Comparison of ENCODE assay signal across 12 mouse cellular contexts in genomic region chr11:108948931-108949330, GRCm38 (mm10). TPM values are rescaled to one million over a fixed set of nuclear protein-coding genes. Genes with fewer than 3 reads are reported as not detected.
DNase-seq lines count a peak whose midpoint lies in the region; ATAC-seq and TF ChIP-seq lines count a peak whose summit lies in the region.
"Had no signal": no experiment of that assay in that cellular context is flagged by ENCODE, and none has a peak within 500 bp of the region (broad histone marks: within the 10 kb centered on the region; RNA-seq: fewer than 3 reads in every experiment).

No protein-coding gene starts in this region.

- peak overlapping the region; percentile 50 for H3K4me3 ChIP-seq in E14TG2a.4 (replicated peaks; ENCODE audit: low read length)
- no peak overlapping the region for H3K4me3 ChIP-seq in forebrain, embryonic 15.5 days
- no peak overlapping the region for H3K4me3 ChIP-seq in limb, embryonic 13.5 days
- H3K4me3 ChIP-seq: heart, adult 2 months; liver, embryonic 15.5 days had no signal

- no peak overlapping the region; the same call in 1 of the 2 replicates for H3K9ac ChIP-seq in forebrain, embryonic 15.5 days (replicated peaks)
- 0 out of 2 replicates have a peak overlapping the region, but pooled peaks have one; percentile 6 for H3K9ac ChIP-seq in limb, embryonic 13.5 days
- H3K9ac ChIP-seq: liver, embryonic 15.5 days had no signal

- peaks cover 40% of the 10 kb centered on the region for H3K36me3 ChIP-seq in E14TG2a.4 (ENCODE audit: insufficient read depth, low read length)
- peaks cover 47% of the 10 kb centered on the region for H3K36me3 ChIP-seq in forebrain, embryonic 15.5 days
- H3K36me3 ChIP-seq in limb, embryonic 13.5 days: peaks cover 68% of the 10 kb centered on the region
- H3K36me3 ChIP-seq: liver, embryonic 15.5 days had no signal

- no peak for ATAC-seq in forebrain, embryonic 15.5 days (replicated peaks)
- ATAC-seq in limb, embryonic 13.5 days (ENCODE audit: low FRiP score, low read depth): no peak
- ATAC-seq: activated CD4-positive, CD25-positive, alpha-beta regulatory T cell, adult 4 months had no signal

- no peaks in the 10 kb centered on the region for H3K9me3 ChIP-seq in E14TG2a.4 (ENCODE audit: low read length)
- no peaks in the 10 kb centered on the region for H3K9me3 ChIP-seq in forebrain, embryonic 15.5 days
- H3K9me3 ChIP-seq in limb, embryonic 13.5 days: no peaks in the 10 kb centered on the region
- H3K9me3 ChIP-seq: liver, embryonic 15.5 days had no signal

- no peak overlapping the region for H3K4me2 ChIP-seq in forebrain, embryonic 15.5 days (replicated peaks)
- H3K4me2 ChIP-seq in limb, embryonic 13.5 days (replicated peaks): no peak overlapping the region
- H3K4me2 ChIP-seq: liver, embryonic 15.5 days had no signal

- 74% methylated on average over 10 of the region's 10 CpGs for WGBS in forebrain, embryonic 15.5 days
- WGBS in limb, embryonic 13.5 days: 75% methylated on average over 10 of the region's 10 CpGs

- H3K4me1 ChIP-seq in E14TG2a.4 (replicated peaks; ENCODE audit: low read depth, low read length): peaks cover 38% of the 10 kb centered on the region
- H3K4me1 ChIP-seq in forebrain, embryonic 15.5 days: peaks cover 26% of the 10 kb centered on the region
- peaks cover 38% of the 10 kb centered on the region for H3K4me1 ChIP-seq in limb, embryonic 13.5 days
- H3K4me1 ChIP-seq: liver, embryonic 15.5 days had no signal

- peak overlapping the region; percentile 54 for H3K27ac ChIP-seq in forebrain, embryonic 15.5 days (replicated peaks)
- H3K27ac ChIP-seq in limb, embryonic 13.5 days: peak overlapping the region; percentile 89
- H3K27ac ChIP-seq: heart, adult 2 months; liver, embryonic 15.5 days; stomach, postnatal 0 days had no signal

- H3K27me3 ChIP-seq in E14TG2a.4 (ENCODE audit: insufficient read depth, low read length): no peaks in the 10 kb centered on the region
- H3K27me3 ChIP-seq in forebrain, embryonic 15.5 days: no peaks in the 10 kb centered on the region
- no peaks in the 10 kb centered on the region for H3K27me3 ChIP-seq in limb, embryonic 13.5 days
- H3K27me3 ChIP-seq: liver, embryonic 15.5 days had no signal

- DNase-seq in cerebellum, postnatal 10 days: peak; percentile 60 to 67
- no peak for DNase-seq in cerebellum, postnatal 25 days
- DNase-seq in spleen, adult 18-20 months: no peak
- no peak for DNase-seq in spleen, postnatal 36 days (ENCODE audit: low spot score in 2 of 2)
- DNase-seq in urinary bladder, adult 18-20 months (ENCODE audit: low spot score in 2 of 2): no peak
- DNase-seq: heart, adult 2 months had no signal

- no peak for TF ChIP-seq CTCF in E14TG2a.4 (conservative IDR thresholded peaks at IDR 0.05; ENCODE audit: low read length)

RNA-seq across cellular contexts. Expression of gene Axin2, which starts 28.8 kb away (rescaled TPM):
- polyA plus RNA-seq in forebrain, embryonic 15.5 days (2015; fragmentation: Nextera tagmentation; extraction: Ambion mirVana): 6.6 and 6.7 TPM in 2 replicates
- polyA plus RNA-seq in limb, embryonic 13.5 days (2015; fragmentation: Nextera tagmentation; extraction: Ambion mirVana): 18.1 and 19.7 TPM in 2 replicates

Comparison
In these comparisons a context has a peak if more than half of its experiments do, and no peak if none do; other contexts are left out.
1. DNase-seq: peak in cerebellum, postnatal 10 days (2 of 2); none in cerebellum, postnatal 25 days (0 of 2), spleen, adult 18-20 months (0 of 2), spleen, postnatal 36 days (0 of 2) and urinary bladder, adult 18-20 months (0 of 2).